8 mouse cellular contexts compared by ENCODE assay signal in genomic region chr16:21787516-21788353, GRCm38 (mm10). TPM values are rescaled to one million over a fixed set of nuclear protein-coding genes. Genes with fewer than 3 reads are reported as not detected.
DNase-seq lines count a peak whose midpoint lies in the region; ATAC-seq and TF ChIP-seq lines count a peak whose summit lies in the region.

Gene Ehhadh (minus strand): TSS chr16:21787807.

- H3K4me2 ChIP-seq in heart, embryonic 12.5 days = peak within 1 kb of the TSS; percentile 79
- peak within 1 kb of the TSS; percentile 78 for H3K4me2 ChIP-seq in kidney, embryonic 15.5 days
- H3K4me2 ChIP-seq in liver, embryonic 14.5 days (ENCODE audit: low read depth) = peak within 1 kb of the TSS; percentile 84
- H3K4me2 ChIP-seq in stomach, embryonic 16.5 days (ENCODE audit: low read depth, low read length) = peak within 1 kb of the TSS; percentile 71

- no peak within 1 kb of the TSS for H3K27ac ChIP-seq in heart, embryonic 12.5 days (ENCODE audit: poor library complexity, severe bottlenecking)
- H3K27ac ChIP-seq in kidney, embryonic 15.5 days = no peak within 1 kb of the TSS
- H3K27ac ChIP-seq in liver, embryonic 14.5 days = no peak within 1 kb of the TSS; the same call in 1 of the 2 replicates
- H3K27ac ChIP-seq in stomach, embryonic 16.5 days (ENCODE audit: low read length) = no peak within 1 kb of the TSS

- TF ChIP-seq EP300 in liver, embryonic 14.5 days (IDR thresholded peaks at IDR 0.05; ENCODE audit: low read depth) = no peak

- no peaks in the 10 kb centered on the region for H3K27me3 ChIP-seq in erythroblast, embryonic 14.5 days (ENCODE audit: control insufficient read depth)
- 0 out of 2 replicates have a peak, but pooled peaks cover 4% of the 10 kb centered on the region for H3K27me3 ChIP-seq in heart, embryonic 12.5 days (replicated peaks)
- H3K27me3 ChIP-seq in kidney, embryonic 15.5 days = no peaks in the 10 kb centered on the region
- no peaks in the 10 kb centered on the region for H3K27me3 ChIP-seq in liver, embryonic 14.5 days (ENCODE audit: control insufficient read depth, insufficient read depth, low read length)
- no peaks in the 10 kb centered on the region for H3K27me3 ChIP-seq in stomach, embryonic 16.5 days (ENCODE audit: control insufficient read depth, insufficient read depth, low read length)

- H3K9me3 ChIP-seq in erythroblast, embryonic 14.5 days (ENCODE audit: control insufficient read depth, low read length) = no peaks in the 10 kb centered on the region
- H3K9me3 ChIP-seq in heart, embryonic 12.5 days (replicated peaks) = no peaks in the 10 kb centered on the region; the same call in 1 of the 2 replicates
- H3K9me3 ChIP-seq in kidney, embryonic 15.5 days (replicated peaks) = no peaks in the 10 kb centered on the region
- H3K9me3 ChIP-seq in liver, embryonic 14.5 days (ENCODE audit: control insufficient read depth, low read length) = no peaks in the 10 kb centered on the region
- no peaks in the 10 kb centered on the region for H3K9me3 ChIP-seq in stomach, embryonic 16.5 days (replicated peaks; ENCODE audit: control insufficient read depth, low read length)

- TF ChIP-seq CTCF in liver, embryonic 14.5 days (IDR thresholded peaks at IDR 0.05; ENCODE audit: low read depth) = no peak

- peak; percentile 73 for DNase-seq in CD4-positive helper T cell, adult 2 months (ENCODE audit: low read depth, low spot score)
- DNase-seq in brain, adult 2 months (ENCODE audit: low read depth, low spot score) = peak; percentile 83
- DNase-seq in liver, embryonic 14.5 days (ENCODE audit: low read depth in 3 of 3, low spot score in 3 of 3) = peak in 1 of 3 experiments; percentile 45
- peak; percentile 9 to 24 for DNase-seq in natural killer cell, adult 2 months (ENCODE audit: low spot score in 2 of 2)

- peaks cover 63% of the 10 kb centered on the region for H3K4me1 ChIP-seq in erythroblast, embryonic 14.5 days (ENCODE audit: control insufficient read depth)
- peaks cover 5% of the 10 kb centered on the region; the same call in 1 of the 2 replicates for H3K4me1 ChIP-seq in heart, embryonic 12.5 days (replicated peaks)
- peaks cover 10% of the 10 kb centered on the region for H3K4me1 ChIP-seq in kidney, embryonic 15.5 days
- peaks cover 22 to 33% of the 10 kb centered on the region in 2 experiments for H3K4me1 ChIP-seq in liver, embryonic 14.5 days (replicated peaks; ENCODE audit: control insufficient read depth in 2 of 2, insufficient read depth in 2 of 2, low read length in 1 of 2)
- 0 out of 2 replicates have a peak, but pooled peaks cover 3% of the 10 kb centered on the region for H3K4me1 ChIP-seq in stomach, embryonic 16.5 days (ENCODE audit: control insufficient read depth, insufficient read depth, low read length)

- H3K36me3 ChIP-seq in erythroblast, embryonic 14.5 days (ENCODE audit: control insufficient read depth) = peaks cover 4% of the 10 kb centered on the region
- H3K36me3 ChIP-seq in heart, embryonic 12.5 days = no peaks in the 10 kb centered on the region
- no peaks in the 10 kb centered on the region for H3K36me3 ChIP-seq in kidney, embryonic 15.5 days
- H3K36me3 ChIP-seq in liver, embryonic 14.5 days (replicated peaks; ENCODE audit: control insufficient read depth, insufficient read depth, low read depth) = no peaks in the 10 kb centered on the region
- no peaks in the 10 kb centered on the region for H3K36me3 ChIP-seq in stomach, embryonic 16.5 days (ENCODE audit: control insufficient read depth, insufficient read depth, low read length)

- WGBS in heart, embryonic 12.5 days = 7% methylated on average over 28 of the region's 28 CpGs
- WGBS in kidney, embryonic 15.5 days = 6% methylated on average over 28 of the region's 28 CpGs
- WGBS in liver, embryonic 14.5 days (ENCODE audit: insufficient replicate concordance) = 8% methylated on average over 28 of the region's 28 CpGs
- 5% methylated on average over 28 of the region's 28 CpGs for WGBS in stomach, embryonic 16.5 days

- peak within 1 kb of the TSS; percentile 73 for H3K9ac ChIP-seq in heart, embryonic 12.5 days
- H3K9ac ChIP-seq in kidney, embryonic 15.5 days = peak within 1 kb of the TSS; percentile 45
- H3K9ac ChIP-seq in liver, embryonic 14.5 days (replicated peaks) = peak within 1 kb of the TSS; percentile 64
- peak within 1 kb of the TSS; percentile 72 for H3K9ac ChIP-seq in stomach, embryonic 16.5 days (ENCODE audit: low read length)

- peak within 1 kb of the TSS; percentile 70 for H3K4me3 ChIP-seq in erythroblast, embryonic 14.5 days (replicated peaks)
- peak within 1 kb of the TSS; percentile 55 for H3K4me3 ChIP-seq in heart, embryonic 12.5 days
- H3K4me3 ChIP-seq in kidney, embryonic 15.5 days (replicated peaks) = peak within 1 kb of the TSS; percentile 53
- H3K4me3 ChIP-seq in liver, embryonic 14.5 days (ENCODE audit: insufficient read depth in 1 of 2, low read depth in 2 of 2, low read length in 2 of 2) = peak within 1 kb of the TSS; percentile 56 to 69
- H3K4me3 ChIP-seq in stomach, embryonic 16.5 days (replicated peaks; ENCODE audit: low read length) = peak within 1 kb of the TSS; percentile 54

- ATAC-seq in heart, embryonic 12.5 days (ENCODE audit: insufficient number of reproducible peaks, low FRiP score) = peak; percentile 91
- ATAC-seq in kidney, embryonic 15.5 days (replicated peaks; ENCODE audit: low FRiP score) = peak; percentile 96
- ATAC-seq in liver, embryonic 14.5 days (ENCODE audit: insufficient read depth) = peak; percentile 83
- ATAC-seq in stomach, embryonic 16.5 days (ENCODE audit: insufficient read depth, low FRiP score) = peak; percentile 94

RNA-seq across cellular contexts. Expression of gene Ehhadh, which starts in this region (rescaled TPM):
- 0.05 and 0.13 TPM in 2 replicates for polyA plus RNA-seq in erythroblast, embryonic 14.5 days (2012)
- 3.0 and 3.4 TPM in 2 replicates for polyA plus RNA-seq in heart, embryonic 12.5 days (2016; fragmentation: Nextera tagmentation; extraction: Ambion mirVana)
- 3.0 and 4.0 TPM in 2 replicates for polyA plus RNA-seq in kidney, embryonic 15.5 days (2015; fragmentation: Nextera tagmentation; extraction: Ambion mirVana)
- 6.1 and 7.7 TPM in 2 replicates for polyA plus RNA-seq in liver, embryonic 14.5 days (2012; rRNA removed)
- 8.1 and 8.2 TPM in 2 replicates for polyA plus RNA-seq in liver, embryonic 14.5 days (2014; fragmentation: Nextera tagmentation; extraction: Ambion mirVana)
- 5.7 and 6.4 TPM in 2 replicates for polyA plus RNA-seq in stomach, embryonic 16.5 days (2015; fragmentation: Nextera tagmentation; extraction: Ambion mirVana)
